Mouse (Mus musculus) liver, embryonic 18 days (tissue): Measurements from ENCODE around the gene Nfix. TPM values are rescaled to one million over a fixed set of nuclear protein-coding genes. Genes with fewer than 3 reads are reported as not detected.

Experiments used
- polyA plus RNA-seq: library from polyadenylated mRNA; depleted of rRNA; stranded (reverse); fragments of >200 nt; gene quantifications from 2 replicates; pipeline ENCODE4 v1.2.3, GENCODE M21; 2012; rRNA removed

Gene Nfix
- 1.3 and 1.7 TPM in 2 replicates for polyA plus RNA-seq

GRCm38 (mm10) chr8:84799999-84800831 lies at the start of gene Nfix:
Gene Nfix (minus strand): TSS chr8:84800344.

DNA sequence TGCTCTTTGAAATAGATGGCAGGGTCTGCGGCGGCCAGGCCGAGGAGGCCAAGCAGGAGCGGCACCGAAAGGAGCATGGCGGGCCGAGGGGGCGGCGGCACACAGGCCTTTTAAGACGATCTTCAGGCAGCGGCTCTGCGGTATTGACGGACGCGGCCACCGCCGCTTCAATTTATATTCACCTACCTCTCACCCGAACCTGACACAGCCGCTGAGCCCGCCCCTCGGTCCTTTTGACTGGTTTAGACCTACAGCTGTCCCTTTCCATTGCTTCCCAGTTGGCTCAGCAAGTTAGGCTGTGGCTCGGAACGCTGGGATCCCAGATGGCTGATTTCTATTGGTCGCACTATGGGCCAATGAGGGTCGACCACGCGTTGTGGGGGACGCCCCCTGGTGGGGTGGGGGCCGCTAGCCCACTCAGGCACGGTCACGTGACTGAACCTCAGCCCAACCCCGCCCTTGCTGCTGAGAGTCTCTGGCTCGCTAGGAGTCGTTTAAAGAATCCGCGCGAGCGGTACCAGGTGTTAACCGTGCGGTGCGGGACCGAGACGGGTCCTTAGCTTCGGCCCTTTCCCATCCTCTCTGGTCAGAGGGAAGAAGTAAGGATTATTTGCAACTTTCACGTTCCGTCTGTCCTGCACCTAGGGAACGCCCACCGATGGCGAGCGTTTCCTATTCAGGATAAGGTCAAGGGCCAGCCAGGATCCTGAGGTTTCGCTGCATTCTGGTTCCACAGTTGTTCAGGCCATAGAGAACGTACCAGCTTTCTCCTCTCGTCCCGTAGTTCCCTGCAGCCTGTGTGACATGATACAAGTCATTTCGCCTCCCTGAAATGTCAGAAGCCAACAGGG lies 46.8 kb upstream of the Nfix start, which contains the start of gene Calr:
Gene Calr, minus strand, starts transcription at position 213 of the 851 bp plus-strand sequence.

DNA sequence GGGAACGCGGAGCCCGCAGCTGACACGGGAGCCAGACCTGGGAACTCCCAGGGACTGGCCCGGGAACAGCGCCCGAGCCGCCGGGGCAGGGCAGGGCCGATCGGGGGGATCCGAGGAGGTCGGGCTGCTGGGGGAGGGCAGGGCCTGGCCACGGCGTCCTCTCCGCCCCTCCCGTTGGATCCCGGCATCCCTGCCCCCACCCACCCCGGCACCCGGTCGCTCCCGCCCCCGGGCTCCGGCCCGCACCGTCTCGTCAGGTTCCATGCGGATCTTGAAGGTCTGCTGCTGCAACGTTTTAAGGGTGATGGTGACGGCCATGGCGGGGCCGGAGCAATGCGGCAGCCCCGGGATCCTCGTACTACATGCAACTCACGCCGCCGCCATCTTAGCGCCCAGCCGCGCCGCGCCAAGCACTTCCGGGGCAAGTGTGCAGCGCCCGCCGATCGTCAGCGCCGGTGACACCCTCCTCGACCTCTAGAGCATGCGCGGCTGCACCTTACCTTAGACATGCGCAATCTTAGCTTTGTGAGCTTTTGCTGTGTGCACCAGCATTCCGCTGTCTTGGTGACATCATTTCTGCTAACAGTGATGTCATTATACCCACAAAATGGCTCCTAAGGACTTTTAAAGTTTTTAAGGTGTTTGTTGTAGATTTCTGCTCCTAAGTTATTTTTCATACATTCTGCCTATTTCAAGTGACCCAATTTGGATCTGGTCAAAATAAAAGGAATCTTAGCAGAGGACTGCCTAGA lies 40.3 kb upstream of the Nfix start, which contains the start of gene Rad23a:
Gene Rad23a, minus strand, starts transcription at position 418 of the 752 bp plus-strand sequence.

DNA sequence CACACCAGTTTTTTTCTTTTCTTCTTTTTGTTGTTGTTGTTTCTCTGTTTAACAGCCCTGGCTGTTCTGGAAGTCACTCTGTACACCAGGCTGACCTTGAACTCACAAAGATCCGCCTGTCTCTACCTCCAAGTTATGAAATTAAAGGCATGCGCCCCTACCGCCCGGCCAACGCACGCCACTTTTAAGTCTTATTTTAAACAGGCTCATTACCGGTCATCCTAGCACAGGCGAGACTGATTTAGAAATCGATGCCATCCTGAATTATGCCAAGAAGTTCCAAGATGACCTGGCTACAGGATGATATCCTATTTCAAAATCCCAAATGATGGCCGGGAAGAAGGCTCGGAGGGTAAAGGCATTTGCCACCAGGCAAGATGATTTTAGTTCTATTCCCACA lies 31.3 kb upstream of the Nfix start, which contains the start of gene Gadd45gip1:
Gene Gadd45gip1, plus strand, starts transcription at position 33 of the 400 bp plus-strand sequence.

DNA sequence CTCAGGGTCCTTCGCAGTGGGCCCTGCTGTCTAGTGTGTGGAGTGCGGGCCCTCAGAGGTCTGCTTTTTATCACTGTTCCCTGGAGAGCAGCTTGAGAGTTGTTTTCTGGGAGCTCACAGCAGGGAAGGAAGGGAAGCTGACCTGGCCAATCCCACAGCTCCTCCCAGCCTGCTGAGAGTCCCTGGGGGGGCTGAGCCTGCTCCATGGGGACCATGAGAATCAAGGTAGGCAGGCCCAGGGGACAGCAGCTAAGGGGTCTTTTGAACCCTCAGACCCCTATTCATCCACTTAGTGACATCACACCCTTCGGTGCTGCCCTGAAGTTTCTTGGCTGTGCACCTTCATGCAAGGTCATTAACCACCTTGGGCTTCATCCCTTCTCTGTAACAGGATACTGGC lies 22.6 kb upstream of the Nfix start, which contains the start of gene Dand5:
Gene Dand5, minus strand, starts transcription at position 101 of the 400 bp plus-strand sequence.

DNA sequence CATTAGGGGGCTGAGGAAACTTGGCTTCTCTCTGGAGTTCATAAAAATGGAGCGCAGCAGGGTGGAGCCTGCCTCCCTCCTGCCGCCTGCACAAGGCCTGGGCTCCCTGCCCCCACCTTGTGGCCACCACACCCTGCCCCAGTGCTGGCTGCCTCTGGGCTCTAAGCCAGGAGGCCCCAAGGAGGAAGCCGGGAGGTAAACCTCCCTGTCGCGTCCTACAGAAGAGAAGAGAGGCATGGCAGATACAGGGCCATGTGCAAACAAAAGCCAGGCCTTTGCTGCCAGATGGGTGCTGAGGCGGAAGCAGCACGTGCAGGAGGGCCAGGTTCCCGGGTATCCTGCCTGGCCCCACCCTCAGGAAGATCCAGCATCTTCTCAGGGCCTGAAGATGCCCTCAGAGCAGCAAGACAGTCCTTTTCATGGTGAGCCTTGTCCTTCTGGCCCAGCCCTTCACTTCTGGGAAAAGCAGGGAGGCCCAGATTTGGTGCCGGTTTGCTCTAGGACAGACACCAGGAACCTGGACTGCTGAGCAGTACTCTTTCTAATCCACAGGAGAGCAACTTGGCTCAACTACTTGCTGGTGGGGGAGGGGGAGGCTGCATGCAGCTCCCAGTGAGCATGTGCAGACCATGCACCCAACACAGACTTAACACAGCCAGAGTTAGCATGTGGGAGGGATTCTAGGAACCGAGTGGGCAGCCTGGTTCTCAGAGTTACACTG lies 77.1 kb downstream of the Nfix start, which contains the start of gene G430095P16Rik:
Gene G430095P16Rik, plus strand, starts transcription at position 158 of the 721 bp plus-strand sequence.

DNA sequence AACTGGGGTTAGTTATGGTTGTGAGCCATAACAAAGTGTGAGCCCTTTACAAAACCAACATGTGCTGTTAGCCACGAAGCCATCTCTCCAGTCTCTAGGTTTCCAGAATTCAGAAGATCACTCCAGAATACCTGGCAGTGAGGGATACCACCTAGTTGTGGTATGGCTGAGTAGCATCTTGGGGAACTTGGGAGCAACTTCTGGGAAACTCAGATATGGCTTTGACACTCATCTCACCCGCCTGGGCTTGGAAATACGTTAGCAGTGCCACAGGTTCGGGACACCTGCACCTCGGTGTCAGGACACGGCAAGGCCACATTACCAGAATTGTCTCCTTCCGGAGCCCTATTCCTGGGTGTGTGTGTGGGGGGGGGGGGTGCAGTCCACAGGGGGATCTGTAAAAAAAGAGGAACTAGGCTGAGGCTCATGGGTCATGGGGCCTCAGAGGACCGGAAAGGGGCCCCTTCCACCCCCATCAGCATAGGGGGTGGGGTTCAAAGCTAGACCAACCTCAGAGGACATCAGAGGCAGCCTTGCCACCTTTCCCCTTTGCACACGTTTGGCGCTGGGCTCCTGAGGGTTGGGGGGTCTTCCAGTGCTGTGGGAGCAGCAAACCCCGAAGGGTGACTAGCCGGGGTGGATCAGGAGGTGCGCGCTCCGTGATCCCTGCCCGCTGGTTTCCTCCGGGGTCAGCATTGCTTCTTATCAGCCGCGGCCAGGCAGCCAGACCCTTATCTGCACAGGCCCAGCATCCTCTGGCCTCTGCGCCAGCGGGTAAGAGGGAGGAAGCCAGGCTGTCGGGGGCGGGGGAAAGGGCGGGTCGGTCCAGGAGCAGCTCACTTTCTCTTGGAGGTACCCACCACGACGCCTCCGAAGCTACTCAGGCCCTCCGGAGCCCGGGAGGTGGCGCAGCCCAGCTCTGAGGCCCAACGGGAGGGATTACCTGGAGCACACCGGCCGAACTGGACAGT lies 98.9 kb downstream of the Nfix start, which contains the start of gene Lyl1:
Gene Lyl1, plus strand, starts transcription at position 517 of the 971 bp plus-strand sequence.

GRCm38 (mm10) chr8:84687705-84688100 lies 112.4 kb downstream of the Nfix start, which contains the start of gene Nacc1:
Gene Nacc1 (minus strand): TSS chr8:84687862.

DNA sequence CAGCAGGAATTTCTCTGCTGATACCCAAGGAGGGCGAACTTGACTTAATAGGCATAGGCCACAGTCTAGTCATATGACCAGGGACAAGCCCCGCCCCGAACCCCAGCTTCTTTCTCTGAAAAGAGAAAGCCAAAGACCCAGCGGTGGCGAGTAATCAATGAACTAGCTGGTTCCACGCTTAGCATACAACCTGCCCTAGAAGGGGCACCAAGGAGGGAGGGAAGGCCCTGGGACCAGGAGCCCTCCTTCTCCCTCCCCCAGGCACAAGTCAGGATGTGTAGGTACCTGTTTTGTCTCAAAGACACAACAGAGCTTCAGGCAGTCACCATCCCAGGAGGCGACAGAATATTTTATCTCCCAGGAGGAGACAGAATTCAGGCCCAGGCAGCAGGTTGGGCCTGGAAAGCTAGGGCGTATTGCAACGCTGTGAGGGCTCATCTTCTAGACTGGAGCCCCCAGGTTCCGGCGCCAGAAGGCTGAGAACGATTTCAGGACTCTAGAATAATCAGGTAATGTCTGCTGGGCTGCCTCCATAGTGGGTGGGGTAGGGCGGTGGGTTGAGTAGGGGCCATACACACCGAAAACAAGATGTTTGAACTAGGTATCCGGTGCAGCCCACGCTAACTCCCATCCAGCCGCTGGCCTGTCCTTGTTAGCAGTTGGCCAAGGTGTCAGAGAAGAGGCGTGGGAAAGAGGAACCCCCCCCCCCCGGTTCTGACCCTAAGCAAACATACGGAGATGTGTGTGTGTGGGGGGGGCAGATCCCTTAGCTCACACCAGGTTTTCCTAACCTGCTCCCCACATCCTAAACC lies 113.7 kb downstream of the Nfix start, which contains the start of gene Trmt1:
Gene Trmt1, plus strand, starts transcription at position 117 of the 812 bp plus-strand sequence.

GRCm38 (mm10) chr8:84662581-84663065 lies 137.5 kb downstream of the Nfix start, which contains the start of gene Ier2:
Gene Ier2 (minus strand): TSS chr8:84662852.

Other genes with a start within 250 kb of the Nfix start
- 9.2 and 10.3 TPM in 2 replicates for gene Ier2, start 137.5 kb downstream of the Nfix start, polyA plus RNA-seq
- 29.6 and 34.7 TPM in 2 replicates for gene Trmt1, start 114.0 kb downstream of the Nfix start, polyA plus RNA-seq
- gene Nacc1, start 112.5 kb downstream of the Nfix start, polyA plus RNA-seq: 12.1 and 13.7 TPM in 2 replicates
- 27.0 and 27.4 TPM in 2 replicates for gene Lyl1, start 98.9 kb downstream of the Nfix start, polyA plus RNA-seq
- 4.8 and 5.8 TPM in 2 replicates for gene G430095P16Rik, start 77.3 kb downstream of the Nfix start, polyA plus RNA-seq
- gene Dand5, start 22.5 kb upstream of the Nfix start, polyA plus RNA-seq: 1.9 and 2.0 TPM in 2 replicates
- gene Gadd45gip1, start 31.2 kb upstream of the Nfix start, polyA plus RNA-seq: 25.2 and 27.4 TPM in 2 replicates
- gene Rad23a, start 40.3 kb upstream of the Nfix start, polyA plus RNA-seq: 108 and 113 TPM in 2 replicates
- gene Calr, start 46.6 kb upstream of the Nfix start, polyA plus RNA-seq: 389 and 417 TPM in 2 replicates
- gene Farsa, start 56.6 kb upstream of the Nfix start, polyA plus RNA-seq: 37.4 and 40.3 TPM in 2 replicates
- gene Syce2, start 71.8 kb upstream of the Nfix start, polyA plus RNA-seq: 11.5 and 11.9 TPM in 2 replicates
- gene Gcdh, start 93.6 kb upstream of the Nfix start, polyA plus RNA-seq: 84.3 and 97.5 TPM in 2 replicates
- gene Klf1, start 101.6 kb upstream of the Nfix start, polyA plus RNA-seq: 82.0 and 97.2 TPM in 2 replicates
- 12.9 and 13.0 TPM in 2 replicates for gene Dnase2a, start 108.2 kb upstream of the Nfix start, polyA plus RNA-seq
- 0.07 and 0.08 TPM in 2 replicates for gene Mast1, start 137.0 kb upstream of the Nfix start, polyA plus RNA-seq
- gene Rtbdn, start 146.6 kb upstream of the Nfix start, polyA plus RNA-seq: not detected in 2 replicates
- gene Gm49661, start 169.1 kb upstream of the Nfix start, polyA plus RNA-seq: 0.58 TPM in 1 of 2 replicates, not detected in the other
- gene Prdx2, start 169.2 kb upstream of the Nfix start, polyA plus RNA-seq: 467 and 538 TPM in 2 replicates
- gene Rnaseh2a, start 169.4 kb upstream of the Nfix start, polyA plus RNA-seq: 37.4 and 40.1 TPM in 2 replicates
- gene Junb, start 178.4 kb upstream of the Nfix start, polyA plus RNA-seq: 11.6 and 18.6 TPM in 2 replicates
- 10.3 and 12.2 TPM in 2 replicates for gene Hook2, start 190.3 kb upstream of the Nfix start, polyA plus RNA-seq
- not detected in 2 replicates for gene Best2, start 214.2 kb upstream of the Nfix start, polyA plus RNA-seq
- 63.3 and 64.0 TPM in 2 replicates for gene Asna1, start 224.9 kb upstream of the Nfix start, polyA plus RNA-seq
- 83.5 and 105 TPM in 2 replicates for gene Trir, start 226.5 kb upstream of the Nfix start, polyA plus RNA-seq
- gene Tnpo2, start 236.6 kb upstream of the Nfix start, polyA plus RNA-seq: 18.0 and 21.4 TPM in 2 replicates